Mouse (Mus musculus) neural tube, embryonic 14.5 days (tissue): ENCODE data around the gene Dexi. TPM values are rescaled to one million over a fixed set of nuclear protein-coding genes. Genes with fewer than 3 reads are reported as not detected.

ENCODE experiments used
- ATAC-seq: fragments of 200-750 bp; cut with Nextera tagmentation; 2 replicates; pipeline ENCODE4 v1.8.0; 2017; ENCODE audit warnings: low read depth, mild to moderate bottlenecking, moderate TSS enrichment, moderate library complexity
- H3K27ac ChIP-seq: fragments of 300-500 bp; sonication (generic); 2 replicates; pipeline ENCODE4 v1.5.1; 2014; ENCODE audit warnings: low read depth, mild to moderate bottlenecking, control low read depth, low read length, moderate library complexity, mixed read lengths
- H3K27me3 ChIP-seq: fragments of 300-500 bp; sonication (generic); 2 replicates; pipeline ENCODE4 v1.6.1; 2014; ENCODE audit warnings: low read length; ENCODE audit not compliant: control insufficient read depth, insufficient read depth
- H3K36me3 ChIP-seq: fragments of 300-500 bp; sonication (generic); 2 replicates; pipeline ENCODE4 v1.6.1; 2014; ENCODE audit warnings: low read length, mixed read lengths; ENCODE audit not compliant: control insufficient read depth, insufficient read depth
- H3K4me1 ChIP-seq: fragments of 300-500 bp; sonication (generic); 2 replicates; pipeline ENCODE4 v1.6.1; 2014; ENCODE audit warnings: low read length; ENCODE audit not compliant: control insufficient read depth, insufficient read depth
- H3K4me2 ChIP-seq: fragments of 300-500 bp; sonication (generic); 2 replicates; pipeline ENCODE4 v1.6.1; 2014; ENCODE audit warnings: mild to moderate bottlenecking, low read depth, low read length, control low read depth
- H3K4me3 ChIP-seq: fragments of 300-500 bp; sonication (generic); 2 replicates; pipeline ENCODE4 v1.5.1; 2014; ENCODE audit warnings: low read depth, low read length, control low read depth, mixed read lengths
- H3K9ac ChIP-seq: fragments of 300-500 bp; sonication (generic); replicated peaks from 2 replicates; pipeline ENCODE4 v1.6.1; 2014; ENCODE audit warnings: low read depth, mild to moderate bottlenecking, control low read depth, low read length, mixed read lengths
- H3K9me3 ChIP-seq: fragments of 300-500 bp; sonication (generic); 2 replicates; pipeline ENCODE4 v1.6.1; 2016; ENCODE audit warnings: low read length; ENCODE audit not compliant: control insufficient read depth
- WGBS: fragments of 180-500 bp; shearing (Covaris S2); extraction: QIAGEN DNeasy Blood & Tissue Kit; methylation state at CpG from one replicate; pipeline ENCODE4 v1.1.7; 2014; 5-methylcytosine and 5-hydroxymethylcytosine counted together
- polyA plus RNA-seq: library from polyadenylated mRNA; unstranded; fragments of >200 nt; fragmentation: Nextera tagmentation; extraction: Ambion mirVana; gene quantifications from 2 replicates; pipeline ENCODE4 v1.2.1, GENCODE M21; 2014

The Dexi gene
- polyA plus RNA-seq, 1 experiment from 2014 or later, result 26.9 TPM

DNA sequence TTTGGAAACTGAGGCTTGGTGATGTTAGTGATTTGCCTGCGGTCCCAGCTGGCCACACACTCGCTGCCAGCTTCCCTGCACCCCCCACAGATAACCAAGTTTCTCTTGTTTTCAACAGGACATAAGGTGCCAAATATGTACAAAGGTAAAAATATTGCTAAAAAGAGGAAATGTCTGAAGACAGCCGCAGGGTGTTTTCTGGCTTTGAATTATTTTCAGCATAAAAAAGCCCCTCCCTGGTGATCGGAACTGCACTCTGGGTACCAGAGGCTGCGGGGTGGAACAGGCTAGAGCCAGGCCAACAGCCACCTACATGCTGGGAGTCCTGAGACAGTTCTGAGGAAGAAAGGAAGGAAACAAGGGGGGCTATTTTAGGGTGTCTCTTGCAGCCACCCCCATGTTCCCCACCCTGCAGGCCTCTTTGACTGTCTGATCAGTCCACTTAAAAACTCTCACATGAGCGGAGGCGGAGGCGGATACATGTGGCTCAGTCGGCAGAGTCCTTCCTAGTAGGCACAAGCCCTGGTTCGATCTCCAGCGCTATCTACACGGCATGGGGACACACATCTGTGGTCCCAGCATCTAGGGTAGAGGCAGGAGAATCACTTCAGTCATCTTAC, 26.8 kb downstream of the Dexi start:
- no peak for ATAC-seq
- H3K36me3 ChIP-seq, result no peaks in the 10 kb centered on the region
- H3K27me3 ChIP-seq, result no peaks in the 10 kb centered on the region
- no peaks in the 10 kb centered on the region for H3K4me1 ChIP-seq
- no peak overlapping the region for H3K4me3 ChIP-seq
- no peak overlapping the region for H3K9ac ChIP-seq
- no peak overlapping the region for H3K4me2 ChIP-seq
- no peaks in the 10 kb centered on the region for H3K9me3 ChIP-seq
- no peak overlapping the region for H3K27ac ChIP-seq
- 92% methylated on average over 12 of the region's 12 CpGs for WGBS

DNA sequence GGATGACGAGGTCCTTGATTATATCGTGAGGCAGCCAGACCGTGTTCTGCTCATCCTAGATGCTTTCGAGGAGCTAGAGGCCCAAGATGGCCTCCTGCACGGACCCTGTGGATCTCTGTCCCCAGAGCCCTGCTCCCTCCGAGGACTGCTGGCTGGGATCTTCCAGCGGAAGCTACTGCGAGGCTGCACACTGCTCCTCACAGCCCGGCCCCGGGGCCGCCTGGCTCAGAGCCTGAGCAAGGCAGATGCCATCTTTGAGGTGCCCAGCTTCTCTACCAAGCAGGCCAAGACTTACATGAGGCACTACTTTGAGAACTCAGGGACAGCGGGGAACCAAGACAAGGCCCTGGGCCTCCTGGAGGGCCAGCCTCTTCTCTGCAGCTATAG, 31.7 kb downstream of the Dexi start:
- Histone ChIP-seq H3K27ac (no peak overlapping the region), H3K4me1 (no peaks in the 10 kb centered on the region), H3K27me3 (no peaks in the 10 kb centered on the region), H3K9me3 (no peaks in the 10 kb centered on the region), H3K9ac (no peak overlapping the region), H3K4me2 (no peak overlapping the region), H3K4me3 (no peak overlapping the region), H3K36me3 (no peaks in the 10 kb centered on the region)
- ATAC-seq, result no peak
- 86% methylated on average over 12 of the region's 12 CpGs for WGBS

DNA sequence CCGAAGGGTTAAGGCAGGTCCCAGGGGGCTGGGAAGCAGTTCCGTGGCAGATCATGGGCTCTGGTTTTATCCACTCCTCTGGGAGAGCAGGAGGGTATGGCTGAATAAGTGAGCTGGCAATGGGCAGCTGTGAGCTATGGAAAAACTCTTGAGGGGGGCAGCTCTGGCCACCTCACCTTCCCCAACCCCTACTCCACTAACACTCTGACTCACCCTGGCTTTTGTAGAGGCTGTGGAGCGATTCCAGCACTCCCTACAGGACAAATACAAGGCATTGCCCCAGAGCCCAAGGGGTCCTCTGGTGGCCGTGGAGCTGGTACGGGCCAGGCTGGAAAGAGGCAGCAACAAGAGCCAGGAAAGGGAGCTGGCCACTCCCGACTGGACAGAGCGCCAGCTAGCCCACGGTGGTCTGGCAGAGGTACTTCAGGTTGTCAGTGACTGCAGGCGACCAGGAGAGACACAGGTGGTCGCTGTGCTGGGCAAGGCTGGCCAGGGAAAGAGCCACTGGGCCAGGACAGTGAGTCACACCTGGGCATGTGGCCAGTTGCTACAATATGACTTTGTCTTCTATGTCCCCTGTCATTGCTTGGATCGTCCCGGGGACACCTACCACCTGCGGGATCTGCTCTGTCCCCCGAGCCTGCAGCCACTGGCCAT, 32.2 kb downstream of the Dexi start:
- no peaks in the 10 kb centered on the region for H3K36me3 ChIP-seq
- H3K27ac ChIP-seq, result no peak overlapping the region
- no peak overlapping the region for H3K4me2 ChIP-seq
- H3K9me3 ChIP-seq, result no peaks in the 10 kb centered on the region
- H3K9ac ChIP-seq, result no peak overlapping the region
- no peak overlapping the region for H3K4me3 ChIP-seq
- no peaks in the 10 kb centered on the region for H3K4me1 ChIP-seq
- WGBS, result 63% methylated on average over 14 of the region's 14 CpGs
- H3K27me3 ChIP-seq, result no peaks in the 10 kb centered on the region
- ATAC-seq, result no peak

DNA sequence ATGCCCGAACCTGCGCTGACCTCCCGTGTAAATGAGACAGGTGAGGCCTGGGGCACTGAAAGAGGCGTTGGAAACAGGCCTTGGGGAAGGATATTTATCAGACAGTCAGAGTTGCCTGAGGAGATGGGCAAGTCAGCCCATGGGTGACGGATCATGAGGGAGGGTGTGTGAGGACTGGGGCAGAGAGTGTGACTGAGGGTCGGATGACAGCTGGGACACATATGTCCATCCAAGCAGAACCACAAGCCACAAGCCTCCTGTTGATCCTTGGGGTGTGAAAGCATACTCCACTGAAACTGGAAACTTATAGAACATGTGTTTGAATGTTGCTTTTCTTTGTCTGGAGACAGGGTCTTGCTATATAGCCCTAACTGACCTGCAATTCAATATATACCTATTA, 34.2 kb downstream of the Dexi start:
- Histone ChIP-seq H3K4me2 (no peak overlapping the region), H3K36me3 (no peaks in the 10 kb centered on the region), H3K27ac (no peak overlapping the region), H3K9ac (no peak overlapping the region), H3K4me3 (no peak overlapping the region), H3K27me3 (no peaks in the 10 kb centered on the region), H3K9me3 (no peaks in the 10 kb centered on the region), H3K4me1 (no peaks in the 10 kb centered on the region)
- 78% methylated on average over 6 of the region's 6 CpGs for WGBS
- no peak for ATAC-seq

DNA sequence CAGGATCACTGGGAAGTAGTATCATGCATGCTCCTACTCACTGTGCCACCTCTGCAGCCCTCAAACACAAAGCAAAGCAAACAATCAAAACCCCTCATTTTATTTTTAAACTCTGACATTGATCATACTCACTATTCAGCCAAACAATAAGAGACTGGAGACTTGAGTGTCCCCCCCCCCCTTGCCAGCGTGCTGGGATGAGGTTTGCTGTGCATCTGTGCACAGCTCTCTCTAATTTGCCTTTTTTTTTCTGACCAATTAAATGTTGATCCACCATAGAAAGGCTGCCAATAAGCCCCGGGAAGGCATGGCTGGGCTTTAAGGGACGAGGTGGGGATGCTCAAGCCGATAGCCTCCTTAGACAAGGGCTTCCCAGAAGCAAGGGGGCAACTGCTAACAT, 35.4 kb downstream of the Dexi start:
- H3K9me3 ChIP-seq, result no peaks in the 10 kb centered on the region
- H3K9ac ChIP-seq, result no peak overlapping the region
- no peak overlapping the region for H3K4me3 ChIP-seq
- no peaks in the 10 kb centered on the region for H3K4me1 ChIP-seq
- H3K27me3 ChIP-seq, result no peaks in the 10 kb centered on the region
- no peak for ATAC-seq
- no peaks in the 10 kb centered on the region for H3K36me3 ChIP-seq
- no peak overlapping the region for H3K27ac ChIP-seq
- 53% methylated on average over 4 of the region's 4 CpGs for WGBS
- H3K4me2 ChIP-seq, result no peak overlapping the region

DNA sequence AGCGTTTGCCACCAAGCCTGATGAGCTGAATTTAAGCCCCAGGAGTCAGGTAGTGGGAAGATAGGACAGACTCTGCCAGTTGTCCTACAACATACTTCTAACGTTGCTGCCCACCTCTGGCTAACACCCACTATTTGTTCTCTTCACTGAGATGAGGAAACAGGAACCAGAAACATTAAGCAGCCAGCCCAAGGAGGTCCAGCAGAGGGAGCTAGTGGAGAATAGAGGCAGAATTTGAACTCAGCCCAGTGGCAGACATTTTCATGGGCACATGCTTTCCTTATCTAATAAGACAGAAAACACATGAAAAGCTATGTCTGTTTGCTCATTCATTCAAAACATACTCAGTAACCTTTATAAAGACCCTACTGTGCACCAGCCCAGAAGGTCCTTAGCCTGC, 39.8 kb downstream of the Dexi start:
- ATAC-seq, result no peak
- no peaks in the 10 kb centered on the region for H3K27me3 ChIP-seq
- no peak overlapping the region for H3K4me2 ChIP-seq
- no peaks in the 10 kb centered on the region for H3K9me3 ChIP-seq
- no peak overlapping the region for H3K9ac ChIP-seq
- WGBS, result 81% methylated on average over 2 of the region's 2 CpGs
- no peaks in the 10 kb centered on the region for H3K36me3 ChIP-seq
- H3K4me3 ChIP-seq, result no peak overlapping the region
- no peak overlapping the region for H3K27ac ChIP-seq
- H3K4me1 ChIP-seq, result no peaks in the 10 kb centered on the region

DNA sequence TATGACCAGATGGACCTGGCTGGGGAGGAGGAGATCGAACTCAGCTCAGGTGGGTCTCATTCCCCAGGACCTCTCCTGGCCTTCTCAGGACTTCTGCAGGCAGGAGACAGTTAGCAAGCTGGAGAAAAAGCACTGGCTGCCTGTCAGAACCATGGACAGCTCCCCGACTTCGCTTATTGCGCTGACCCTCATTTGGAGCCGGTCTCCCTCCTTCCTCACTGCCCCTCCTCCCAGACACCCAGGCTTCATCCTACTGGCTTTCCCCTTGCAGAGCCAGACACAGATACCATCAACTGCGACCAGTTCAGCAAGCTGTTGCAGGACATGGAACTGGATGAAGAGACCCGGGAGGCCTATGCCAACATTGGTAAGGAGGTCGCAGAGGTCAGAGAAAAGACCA, 41.0 kb downstream of the Dexi start:
- Histone ChIP-seq H3K4me1 (no peaks in the 10 kb centered on the region), H3K9ac (no peak overlapping the region), H3K27me3 (no peaks in the 10 kb centered on the region), H3K4me3 (no peak overlapping the region), H3K27ac (no peak overlapping the region), H3K4me2 (no peak overlapping the region), H3K36me3 (no peaks in the 10 kb centered on the region), H3K9me3 (no peaks in the 10 kb centered on the region)
- no peak for ATAC-seq
- 13% methylated on average over 8 of the region's 8 CpGs for WGBS

DNA sequence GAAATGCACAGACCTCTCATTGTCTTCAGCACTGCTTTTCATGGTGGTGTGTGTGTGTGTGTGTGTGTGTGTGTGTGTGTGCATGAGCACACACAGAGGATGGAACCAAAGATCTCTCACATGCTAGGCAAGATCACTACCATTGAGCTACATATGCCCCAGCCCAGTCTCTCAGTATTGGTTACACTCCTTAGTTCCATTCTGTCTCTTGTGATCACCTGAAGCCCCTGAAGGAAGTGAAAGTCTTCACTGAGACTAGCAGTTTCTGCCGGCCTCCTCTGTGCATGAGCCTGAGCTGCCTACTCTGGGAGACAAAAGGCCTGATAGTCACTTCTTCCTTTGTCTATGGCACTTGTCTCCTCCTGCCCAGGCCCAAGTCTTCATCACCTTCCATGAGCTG, 43.7 kb downstream of the Dexi start:
- Histone ChIP-seq H3K9me3 (no peaks in the 10 kb centered on the region), H3K27me3 (no peaks in the 10 kb centered on the region), H3K4me3 (no peak overlapping the region), H3K4me1 (no peaks in the 10 kb centered on the region), H3K4me2 (no peak overlapping the region), H3K9ac (no peak overlapping the region), H3K36me3 (no peaks in the 10 kb centered on the region), H3K27ac (no peak overlapping the region)
- WGBS, result 69% methylated on average over 1 of the region's 1 CpGs
- no peak for ATAC-seq

DNA sequence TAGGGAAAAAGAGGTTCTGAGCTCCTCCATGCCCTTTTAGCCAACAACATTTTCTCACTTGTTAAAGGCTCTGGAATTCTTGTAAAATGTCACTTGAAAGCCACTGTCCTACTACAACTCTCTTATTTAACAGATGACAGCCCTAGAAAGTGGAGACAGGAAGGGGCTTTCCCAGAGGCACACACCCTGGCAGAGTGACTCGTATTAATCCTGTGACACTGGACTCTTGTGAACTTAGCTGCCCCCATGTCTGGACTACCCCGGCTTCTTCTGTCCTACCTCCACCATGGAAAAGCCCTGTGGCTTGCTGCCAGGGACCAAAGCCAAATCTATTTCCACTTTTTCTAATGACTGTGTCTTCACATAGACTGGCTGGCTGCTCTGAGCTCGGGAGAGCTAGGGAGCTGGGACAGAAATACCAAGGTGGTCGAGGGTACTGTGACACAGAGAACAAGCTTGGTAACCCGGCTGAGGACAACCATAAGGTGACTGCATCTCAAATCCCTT, 44.7 kb downstream of the Dexi start:
- no peak overlapping the region for H3K4me2 ChIP-seq
- no peak overlapping the region for H3K9ac ChIP-seq
- H3K27me3 ChIP-seq, result no peaks in the 10 kb centered on the region
- no peaks in the 10 kb centered on the region for H3K4me1 ChIP-seq
- ATAC-seq, result no peak
- H3K36me3 ChIP-seq, result no peaks in the 10 kb centered on the region
- WGBS, result 72% methylated on average over 5 of the region's 5 CpGs
- no peak overlapping the region for H3K4me3 ChIP-seq
- H3K27ac ChIP-seq, result no peak overlapping the region
- no peaks in the 10 kb centered on the region for H3K9me3 ChIP-seq
